Mouse (Mus musculus) common myeloid progenitor, adult 5-6 weeks (primary cell): ENCODE results near the gene Srek1ip1. TPM values are rescaled to one million over a fixed set of nuclear protein-coding genes. Genes with fewer than 3 reads are reported as not detected.

Source experiments
- ATAC-seq: replicated peaks from 2 replicates; pipeline ENCODE4 v1.8.0; 2016; ENCODE audit warnings: low read depth, mild to moderate bottlenecking, moderate TSS enrichment, inconsistent platforms; ENCODE audit not compliant: poor library complexity, severe bottlenecking
- total RNA-seq: library from RNA; stranded (forward); fragments of 200-1000, 187-1606 nt; gene quantifications from 2 replicates; pipeline ENCODE4 v1.2.3, GENCODE M21; 2017

Srek1ip1 gene
- 39.2 and 62.4 TPM in 2 replicates for total RNA-seq

DNA sequence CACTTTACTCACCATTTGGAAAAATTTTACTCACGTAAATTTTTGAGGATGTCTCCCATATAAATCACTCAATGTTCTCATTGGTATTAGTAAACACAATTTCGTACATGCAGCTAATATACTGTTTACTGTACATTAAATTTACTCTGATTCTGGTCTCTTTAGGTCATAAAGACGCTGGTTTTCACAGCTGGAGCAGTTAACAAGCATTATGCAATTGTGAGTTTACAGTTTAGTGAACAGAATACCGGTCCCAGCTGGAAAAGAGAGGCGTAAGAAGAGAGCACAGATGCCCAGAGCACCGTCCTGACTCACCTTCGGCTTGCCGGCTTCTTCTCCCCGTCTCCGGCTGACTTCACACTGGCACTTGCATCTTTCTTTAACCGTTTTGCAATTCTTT lies at the start of gene Srek1ip1:
Gene Srek1ip1 (plus strand): TSS at position 301 of the 400 bp plus-strand sequence.
- no peak for ATAC-seq

DNA sequence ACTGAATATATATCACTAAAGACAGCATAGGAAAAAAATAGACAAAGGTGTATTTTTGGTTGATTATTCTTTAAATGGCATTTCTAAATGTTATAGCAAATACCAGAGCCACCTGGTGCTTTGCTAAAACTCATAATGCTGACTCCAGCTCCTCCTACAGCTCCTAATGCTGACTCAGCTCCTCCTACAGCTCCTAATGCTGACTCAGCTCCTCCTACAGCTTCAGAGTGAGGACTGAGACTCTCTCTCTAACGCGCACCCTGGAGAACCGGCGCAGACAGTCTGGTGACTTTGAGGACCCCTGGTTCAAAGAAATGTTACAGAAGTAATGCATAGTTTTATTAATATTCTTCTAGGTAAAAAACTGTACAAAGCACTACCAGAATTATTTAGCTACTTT lies 49.4 kb upstream of the Srek1ip1 start:
- no peak for ATAC-seq

DNA sequence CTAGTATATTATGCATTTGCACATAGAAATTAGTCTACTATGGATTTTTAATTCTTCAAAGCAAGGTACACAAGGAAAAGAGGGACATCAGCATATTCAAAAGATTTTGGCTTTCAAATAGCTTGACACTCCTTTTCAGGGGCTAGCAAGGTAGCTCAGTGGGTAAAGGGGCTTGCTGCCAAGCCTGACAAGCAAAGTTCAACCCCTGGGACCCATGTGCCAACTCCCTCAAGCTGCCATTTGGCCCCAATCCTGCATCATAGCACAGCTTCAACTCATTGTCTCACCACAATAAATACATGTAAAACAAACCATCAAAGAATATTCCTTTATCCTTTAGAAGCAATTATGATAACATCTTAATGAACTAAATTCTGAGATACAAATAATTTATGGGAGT lies 45.3 kb upstream of the Srek1ip1 start:
- no peak for ATAC-seq

DNA sequence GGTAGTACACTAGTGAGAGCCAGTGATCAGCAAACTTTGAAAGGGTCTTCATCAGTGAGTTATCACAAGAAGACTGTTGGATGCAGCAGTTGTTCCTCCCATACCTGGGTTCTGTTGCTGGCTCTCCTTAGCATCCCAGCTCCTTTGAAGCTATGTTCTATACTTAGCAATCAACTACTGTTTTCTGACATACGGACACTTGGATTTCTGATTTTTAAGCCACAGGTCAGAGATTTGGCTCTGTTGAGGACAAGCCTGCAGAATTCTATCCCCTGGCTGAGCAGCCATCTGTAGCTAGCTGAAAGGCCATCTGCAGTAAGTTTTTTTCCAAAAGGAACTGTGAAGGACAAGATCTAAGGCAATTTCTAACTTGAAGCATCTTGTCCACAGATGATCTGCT lies 32.9 kb upstream of the Srek1ip1 start:
- no peak for ATAC-seq

DNA sequence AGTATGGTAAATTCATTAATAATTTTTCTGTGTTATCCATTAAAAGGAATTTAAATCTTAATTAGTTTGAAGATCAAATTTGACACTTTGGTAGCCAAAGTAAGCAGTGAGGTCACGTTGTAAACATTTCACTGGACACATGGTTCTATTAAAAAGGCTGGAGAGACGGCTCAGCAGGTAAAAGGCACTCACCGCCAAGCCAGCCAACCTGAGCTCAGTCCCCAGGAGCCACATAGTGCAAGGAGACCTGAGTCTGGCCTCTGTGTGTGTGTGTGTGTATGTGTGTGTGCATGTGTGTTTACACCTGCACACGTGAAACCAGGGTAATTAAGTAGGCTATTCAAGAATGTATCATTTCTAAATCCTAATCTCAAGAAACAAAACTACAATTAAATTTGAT lies 29.9 kb upstream of the Srek1ip1 start:
- no peak for ATAC-seq

DNA sequence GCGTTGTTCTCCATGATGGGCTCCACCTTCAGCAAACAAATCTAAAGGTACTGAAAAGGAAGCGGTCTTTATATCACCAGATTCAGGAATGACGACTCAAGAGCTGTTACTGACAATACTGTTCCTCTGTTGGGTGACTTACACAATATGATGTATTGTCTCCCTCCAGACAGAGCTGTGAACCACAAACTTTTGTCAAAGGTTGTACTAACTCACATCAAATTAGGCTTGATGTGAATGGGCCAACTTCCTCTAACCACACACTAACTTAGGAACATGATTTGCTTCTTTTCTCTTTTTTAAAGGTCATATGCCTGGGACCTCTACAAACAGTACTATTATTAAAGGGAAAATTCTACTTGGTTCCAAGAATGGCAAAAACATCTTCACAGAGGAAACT lies 29.1 kb upstream of the Srek1ip1 start:
- no peak for ATAC-seq

DNA sequence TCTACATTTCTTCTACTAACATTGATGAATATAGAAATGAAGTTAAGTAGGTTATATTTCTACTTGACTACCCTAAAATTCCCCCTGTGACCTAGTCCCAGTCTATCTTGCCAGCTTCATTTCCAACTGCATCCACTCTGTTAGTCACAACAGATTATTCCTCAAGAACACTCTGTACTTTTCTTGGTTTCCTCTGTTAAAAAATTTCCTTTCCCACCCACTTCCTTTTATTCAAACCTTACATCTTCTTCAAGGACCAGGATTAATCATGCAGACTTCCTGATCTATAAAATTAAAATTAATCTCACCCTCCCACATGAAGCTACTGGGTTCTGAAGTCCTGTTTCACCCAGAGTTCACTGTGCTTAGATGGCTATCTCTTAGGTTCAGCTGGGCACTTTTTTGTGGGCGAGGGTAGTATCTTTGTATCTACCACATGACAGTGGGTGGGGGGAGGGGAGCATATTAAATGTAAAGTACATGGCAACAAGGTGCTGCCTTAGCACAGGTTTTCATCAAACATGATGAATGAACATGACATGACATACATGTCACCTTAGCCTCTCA lies 13.1 kb upstream of the Srek1ip1 start:
- ATAC-seq = no peak

DNA sequence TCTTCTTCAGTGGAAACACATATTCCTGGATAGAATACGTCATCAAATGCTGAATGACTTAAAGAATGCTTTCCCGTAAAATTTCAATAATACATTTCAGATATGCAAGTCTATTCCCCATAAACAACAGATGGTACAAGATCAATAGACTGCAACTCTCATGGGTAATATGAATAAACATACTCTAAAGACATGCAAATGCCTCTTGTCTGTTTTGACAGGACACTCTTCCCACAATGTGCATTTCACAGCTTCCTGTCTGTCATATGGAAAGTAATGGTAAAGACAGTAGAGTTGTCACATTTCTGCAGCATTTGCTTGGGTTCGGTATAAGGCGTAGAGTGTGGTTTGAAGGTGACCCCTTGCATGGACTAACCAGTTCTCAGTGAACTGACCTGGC lies 5.0 kb upstream of the Srek1ip1 start:
- no peak for ATAC-seq

DNA sequence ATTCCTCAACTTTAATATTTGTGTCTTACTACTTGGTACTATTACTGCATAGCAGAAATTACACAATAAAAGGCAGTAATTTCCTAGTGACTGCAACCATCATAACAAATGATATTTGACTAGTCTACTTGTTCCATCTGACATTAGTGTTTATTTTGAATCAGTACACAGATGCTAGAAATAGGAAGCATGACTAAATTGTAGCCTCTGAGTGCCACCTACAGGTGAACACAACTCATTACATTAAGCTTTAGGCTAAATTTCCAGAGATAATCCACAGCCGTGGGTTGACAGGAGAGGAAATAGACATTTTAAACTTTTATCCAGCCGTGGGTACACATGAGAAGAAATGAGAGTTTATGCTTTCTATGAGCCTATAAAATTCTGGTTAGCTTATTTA lies 2.6 kb upstream of the Srek1ip1 start:
- peak; percentile 98 for ATAC-seq

DNA sequence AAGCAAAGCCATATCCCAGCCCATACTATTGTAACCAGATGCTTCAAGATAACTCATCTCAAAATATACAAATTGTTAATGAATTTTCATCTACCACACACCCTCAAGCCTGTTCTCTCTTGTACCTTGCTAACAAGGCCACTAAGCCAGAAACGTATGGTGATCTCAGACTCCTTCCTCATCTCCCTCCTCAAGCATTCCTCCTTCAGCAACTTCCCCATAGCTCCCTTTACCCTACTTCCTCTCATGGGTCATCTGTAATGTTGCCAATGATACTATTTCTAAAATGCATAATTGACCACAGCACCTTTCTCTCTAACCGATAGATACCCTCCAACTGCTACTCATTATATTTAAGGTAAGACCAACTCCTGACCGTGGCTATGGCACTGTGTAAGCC lies 2.1 kb downstream of the Srek1ip1 start:
- 0 out of 2 replicates have a peak, but pooled peaks have one; percentile 36 for ATAC-seq

DNA sequence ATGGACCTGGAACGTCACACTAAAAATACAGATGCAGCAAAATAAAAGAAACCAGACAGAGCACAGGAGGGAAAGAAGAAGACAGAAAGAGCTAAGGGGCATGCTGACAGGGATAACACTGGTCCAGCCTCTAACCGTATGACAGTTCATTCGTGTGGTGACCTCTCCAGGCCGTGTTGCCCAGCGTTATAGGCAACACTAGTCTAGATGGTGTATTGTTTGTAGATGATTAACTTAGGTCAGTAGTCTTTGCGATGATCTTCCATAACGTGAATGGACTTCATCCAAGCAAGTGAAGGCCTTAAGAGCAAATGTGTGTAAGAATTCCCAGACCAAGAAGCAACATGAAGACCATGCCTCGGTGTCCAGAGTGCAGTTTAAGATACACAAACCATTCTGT lies 6.8 kb downstream of the Srek1ip1 start:
- ATAC-seq = no peak

DNA sequence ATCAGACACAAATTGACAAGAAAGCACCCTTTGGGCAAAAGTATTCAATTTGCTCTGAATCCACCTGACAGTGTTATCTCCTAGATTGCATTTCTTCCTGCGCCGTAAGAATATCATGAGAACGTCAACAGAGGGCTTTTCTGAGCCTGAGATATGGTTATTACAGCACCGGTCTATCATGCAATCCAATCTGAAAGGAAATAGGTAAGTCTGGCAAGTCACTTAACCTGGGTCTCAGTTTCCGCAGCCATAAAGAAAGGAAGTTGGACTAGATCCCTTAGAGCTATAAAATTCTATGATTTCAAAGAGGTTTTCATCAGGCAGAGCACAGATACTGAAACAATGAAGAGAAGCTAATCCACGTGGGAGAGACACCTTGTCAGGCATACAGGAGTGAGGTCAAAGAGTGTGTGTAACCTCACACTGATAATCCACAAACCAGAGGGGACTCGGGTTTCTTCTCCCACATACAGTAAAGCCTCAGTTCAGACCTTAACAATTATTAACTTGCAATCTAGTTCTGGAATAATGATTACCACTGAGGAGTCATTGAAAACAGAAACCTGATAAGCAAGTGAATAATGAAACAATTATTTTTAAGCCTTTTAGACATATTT lies 7.4 kb downstream of the Srek1ip1 start:
- ATAC-seq = no peak

DNA sequence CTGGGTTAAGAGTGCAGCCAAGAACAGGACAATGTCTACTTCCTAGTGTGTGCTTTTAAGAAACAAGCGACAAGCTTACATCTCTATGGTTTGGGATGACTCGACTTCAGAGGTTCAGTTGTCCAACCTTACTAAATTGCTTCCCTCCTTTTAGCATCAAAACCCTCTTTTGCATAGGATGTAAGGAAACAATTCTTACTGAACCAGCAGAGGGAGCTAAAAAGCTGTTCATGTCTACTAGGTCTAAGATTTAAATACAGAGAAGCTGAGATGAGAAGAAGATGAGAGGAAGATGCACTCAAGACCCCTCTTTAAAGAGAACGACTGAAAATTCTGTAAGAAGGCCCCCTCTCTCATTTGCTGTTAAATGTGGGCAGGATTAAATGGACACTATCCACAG lies 13.4 kb downstream of the Srek1ip1 start:
- peak; percentile 71 for ATAC-seq

DNA sequence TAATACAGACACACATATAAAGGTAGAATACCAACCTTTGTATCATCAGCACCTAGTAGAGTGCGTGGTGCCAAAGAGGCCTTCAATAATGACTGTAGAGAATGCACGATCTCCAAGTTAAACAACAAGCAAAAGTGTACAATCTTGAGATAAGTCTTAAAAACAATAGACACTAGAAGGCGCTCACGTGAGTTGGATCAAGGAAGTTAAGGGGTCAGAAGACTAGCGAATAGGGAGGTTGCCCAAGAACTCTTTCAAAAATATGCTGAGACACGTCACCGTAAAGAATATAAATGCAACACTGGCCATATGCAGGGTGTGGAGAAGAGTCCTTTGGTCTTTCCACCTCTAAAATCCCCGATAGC lies 24.0 kb downstream of the Srek1ip1 start:
- peak; percentile 13; the same call in 1 of the 2 replicates for ATAC-seq

DNA sequence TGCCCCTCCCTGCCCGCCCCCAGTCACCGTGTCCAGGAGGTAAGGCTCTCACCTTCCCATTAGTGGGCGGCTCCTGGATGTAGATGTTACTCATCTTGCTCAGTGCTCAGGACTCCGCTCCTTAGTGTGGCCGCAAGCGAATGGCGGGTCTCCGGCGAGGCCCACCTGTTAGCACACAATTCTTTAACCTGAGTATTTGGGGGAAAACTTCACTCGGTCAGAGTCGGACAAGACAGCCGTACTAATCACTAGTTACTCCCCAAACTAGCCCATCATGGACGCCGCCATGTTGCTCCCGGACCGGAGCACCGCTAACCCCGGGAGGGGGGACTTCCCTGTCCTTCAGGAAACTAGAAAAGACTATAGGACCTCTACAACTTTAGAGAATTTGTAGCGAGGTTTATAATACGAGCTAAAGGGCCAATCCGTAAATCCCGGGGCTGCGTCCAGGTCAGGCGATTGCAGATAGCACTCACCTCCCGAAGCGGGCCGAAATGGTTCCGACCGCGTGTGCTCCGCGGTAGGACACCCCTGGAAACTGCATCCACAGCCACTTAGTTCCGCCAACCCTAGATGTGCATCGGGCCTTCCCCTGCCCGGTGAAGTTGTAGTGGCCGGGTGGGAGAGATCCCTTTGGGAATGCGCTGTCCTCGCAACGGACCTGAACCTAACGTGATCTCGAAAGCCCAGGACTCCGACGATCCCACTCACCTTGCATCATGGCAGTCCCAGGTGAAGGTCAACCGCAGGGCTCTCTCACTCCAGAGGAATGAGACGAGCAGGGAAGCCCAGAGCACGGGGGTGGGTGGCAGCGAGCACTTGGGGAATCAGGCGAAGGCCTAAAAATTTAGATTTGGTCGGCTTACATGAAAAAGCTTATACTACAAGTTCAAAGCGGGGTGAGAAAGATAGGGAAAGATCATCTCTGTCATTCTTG lies 24.6 kb downstream of the Srek1ip1 start, which contains the start of gene Cwc27:
Gene Cwc27 (minus strand): TSS at position 508 of the 937 bp plus-strand sequence.
- peak; percentile 92 for ATAC-seq

DNA sequence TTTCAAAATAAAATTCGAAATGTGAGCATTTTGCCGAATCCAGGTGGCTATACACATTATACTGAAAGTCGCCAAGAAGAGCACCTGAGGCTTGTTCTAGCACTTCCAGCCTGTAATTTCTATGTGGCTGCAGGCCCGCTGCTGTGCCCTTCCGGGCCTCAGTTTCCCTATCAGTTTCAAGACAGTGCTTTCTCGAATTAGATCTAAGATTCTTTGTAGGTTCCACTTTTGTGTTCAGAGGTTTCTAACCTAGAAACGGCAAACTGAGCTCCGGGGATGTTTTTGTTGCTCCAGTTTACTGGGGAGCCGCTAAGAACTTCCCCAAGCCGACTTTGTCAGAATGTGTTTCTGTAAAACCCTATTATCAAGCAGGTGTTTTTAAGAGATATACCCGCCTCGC lies 25.4 kb downstream of the Srek1ip1 start:
- ATAC-seq = no peak

DNA sequence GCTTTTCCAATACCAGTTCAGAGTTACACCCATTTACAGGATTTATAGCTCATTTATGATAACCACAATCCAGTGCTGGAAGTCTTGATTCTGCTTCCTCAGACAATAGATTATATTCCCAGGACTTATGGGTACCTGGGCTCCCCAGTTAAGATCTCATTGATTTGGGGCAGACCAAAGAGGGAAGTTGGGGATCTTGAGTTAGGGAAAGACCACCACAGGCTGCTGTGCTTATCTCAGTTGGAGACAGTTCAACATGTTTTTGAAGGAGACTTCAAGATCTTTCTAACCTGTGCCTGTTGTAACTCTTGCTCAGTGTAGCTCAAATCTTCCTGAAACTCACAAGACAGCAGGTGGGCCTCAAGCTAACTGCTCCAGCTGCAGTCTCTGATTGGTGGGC lies 28.9 kb downstream of the Srek1ip1 start:
- ATAC-seq = no peak

DNA sequence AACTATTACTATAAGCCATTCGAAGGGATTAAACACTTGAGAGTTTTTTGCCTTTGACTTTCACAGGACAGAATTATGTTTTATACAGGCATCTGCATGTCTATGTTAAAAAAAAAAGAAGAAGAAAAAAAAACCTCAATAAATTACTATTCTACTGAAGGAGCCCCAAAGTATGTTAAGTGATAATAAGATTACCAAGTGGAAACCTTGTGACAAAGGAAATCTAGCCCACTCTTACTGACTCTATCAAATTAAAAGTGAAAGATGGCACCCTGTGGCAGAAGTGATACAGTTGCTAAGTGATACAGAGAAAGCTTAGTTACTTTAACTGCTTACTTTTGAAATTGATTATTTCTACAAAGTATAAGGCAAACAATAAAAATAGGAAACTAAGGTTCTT lies 29.6 kb downstream of the Srek1ip1 start:
- ATAC-seq = no peak

DNA sequence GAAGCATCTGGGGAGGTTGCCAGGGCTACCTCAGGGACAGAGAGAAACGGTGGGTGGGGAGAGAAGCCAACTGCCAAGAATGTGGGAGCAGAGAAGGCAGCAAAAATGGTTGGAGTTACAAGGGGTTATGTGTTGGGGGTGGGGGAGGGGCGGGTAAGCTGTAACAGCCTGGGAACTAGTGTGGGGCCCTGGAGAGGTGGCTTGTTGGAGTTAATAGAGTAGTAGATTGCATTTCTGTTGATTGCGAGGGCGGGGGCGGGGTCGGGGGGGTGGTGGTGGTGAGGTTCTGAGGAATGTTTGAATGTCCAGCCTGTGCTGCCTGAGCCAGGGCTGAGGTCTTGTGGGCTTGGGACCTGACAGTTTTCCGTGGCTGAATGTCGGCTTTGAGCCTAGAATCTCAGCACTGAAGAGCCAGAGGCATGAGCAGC lies 30.1 kb downstream of the Srek1ip1 start:
- ATAC-seq = no peak

DNA sequence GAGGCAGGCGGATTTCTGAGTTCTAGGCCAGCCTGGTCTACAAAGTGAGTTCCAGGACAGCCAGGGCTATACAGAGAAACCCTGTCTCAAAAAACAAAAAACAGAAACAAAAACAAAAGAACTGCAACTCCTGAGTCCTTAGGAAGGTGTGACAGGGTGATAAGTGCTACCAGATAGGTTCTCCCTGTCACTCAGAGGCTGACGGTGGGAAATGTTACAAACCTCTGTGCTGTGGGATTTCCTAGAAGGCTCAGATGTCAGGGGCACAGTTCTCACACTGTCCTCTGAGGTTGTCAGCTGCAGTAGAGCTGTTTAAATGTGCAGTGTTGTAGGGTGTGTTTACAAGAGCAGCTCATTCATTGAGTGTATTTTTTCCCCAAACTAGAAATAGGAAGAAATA lies 33.2 kb downstream of the Srek1ip1 start:
- ATAC-seq = no peak

DNA sequence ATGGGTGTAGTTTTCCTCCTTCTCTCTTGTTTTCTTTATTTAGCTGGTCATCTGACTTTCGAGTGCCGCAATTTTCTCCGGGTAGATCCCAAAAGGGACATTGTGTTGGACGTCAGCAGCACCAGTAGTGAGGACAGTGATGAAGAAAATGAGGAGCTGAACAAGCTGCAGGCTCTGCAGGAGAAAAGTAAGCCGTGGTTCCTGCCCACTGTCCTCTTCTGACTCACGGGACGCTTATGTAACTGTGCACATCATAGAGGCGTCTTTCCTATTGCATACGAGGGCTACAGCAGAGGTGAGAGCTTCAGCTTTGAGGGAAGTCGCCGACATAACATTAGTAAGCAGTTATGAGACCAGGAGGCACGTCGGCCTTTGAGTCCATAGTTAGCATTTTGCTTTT lies 40.5 kb downstream of the Srek1ip1 start:
- no peak for ATAC-seq
